Mouse (Mus musculus) liver, postnatal 0 days (tissue): ENCODE results near the gene Clstn1.

Experiments
- CTCF ChIP-seq: sonication (generic); IDR thresholded peaks from 2 replicates; pipeline ENCODE4 v1.5.1; 2016; ENCODE audit warnings: antibody characterized with exemption, low read depth
- EP300 ChIP-seq: IDR thresholded peaks from 2 replicates; pipeline ENCODE4 v1.6.1; 2016; ENCODE audit warnings: antibody characterized with exemption, low read depth, mild to moderate bottlenecking

GRCm38 (mm10) chr4:149660598-149660997 is 74.3 kb downstream of the Clstn1 start:
- TF ChIP-seq EP300 (no peak), CTCF (no peak)
